Mouse (Mus musculus): ENCODE measurements around the gene Mroh2a.

Gene Mroh2a

GRCm38 (mm10) chr1:88237311-88237710 is 10.5 kb downstream of the Mroh2a start:
- no peak for DNase-seq

- DNase-seq: no peak
Measured at GRCm38 (mm10) chr1:88238771-88239170, 12.0 kb downstream of the Mroh2a start.

- DNase-seq: no peak
Measured at GRCm38 (mm10) chr1:88240072-88240471, 13.3 kb downstream of the Mroh2a start.

GRCm38 (mm10) chr1:88240579-88240978 is 13.8 kb downstream of the Mroh2a start:
- no peak for DNase-seq

- DNase-seq: no peak
Measured at GRCm38 (mm10) chr1:88243861-88244260, 17.1 kb downstream of the Mroh2a start.

GRCm38 (mm10) chr1:88245881-88246280 is 19.1 kb downstream of the Mroh2a start:
- no peak for DNase-seq

GRCm38 (mm10) chr1:88246386-88246785 is 19.6 kb downstream of the Mroh2a start:
- DNase-seq: no peak

- DNase-seq: no peak
Measured at GRCm38 (mm10) chr1:88247660-88248059, 20.9 kb downstream of the Mroh2a start.

- DNase-seq: peak; percentile 38
Measured at GRCm38 (mm10) chr1:88248658-88249057, 21.9 kb downstream of the Mroh2a start.

- no peak for DNase-seq
Measured at GRCm38 (mm10) chr1:88249596-88249995, 22.8 kb downstream of the Mroh2a start.

GRCm38 (mm10) chr1:88250023-88250422 is 23.2 kb downstream of the Mroh2a start:
- no peak for DNase-seq

GRCm38 (mm10) chr1:88253106-88253505 is 26.3 kb downstream of the Mroh2a start:
- DNase-seq: no peak

GRCm38 (mm10) chr1:88253540-88253939 is 26.8 kb downstream of the Mroh2a start:
- peak; percentile 38 for DNase-seq

GRCm38 (mm10) chr1:88254793-88255465 is 28.1 kb downstream of the Mroh2a start:
- DNase-seq: peak; percentile 49

GRCm38 (mm10) chr1:88255466-88255857 is 28.7 kb downstream of the Mroh2a start:
- no peak for DNase-seq

GRCm38 (mm10) chr1:88255989-88256754 is 29.4 kb downstream of the Mroh2a start:
- DNase-seq: peak; percentile 42

- DNase-seq: no peak
Measured at GRCm38 (mm10) chr1:88256886-88257663, 30.3 kb downstream of the Mroh2a start.

- no peak for DNase-seq
Measured at GRCm38 (mm10) chr1:88257681-88258080, 30.9 kb downstream of the Mroh2a start.

GRCm38 (mm10) chr1:88258361-88258760 is 31.6 kb downstream of the Mroh2a start:
- DNase-seq: peak; percentile 32

GRCm38 (mm10) chr1:88258881-88259642 is 32.3 kb downstream of the Mroh2a start:
- DNase-seq: peak; percentile 62

- peak; percentile 49 for DNase-seq
Measured at GRCm38 (mm10) chr1:88259643-88260024, 32.8 kb downstream of the Mroh2a start.

- DNase-seq: peak; percentile 84
Measured at GRCm38 (mm10) chr1:88260114-88260513, 33.3 kb downstream of the Mroh2a start.
